Mouse (Mus musculus): ENCODE data around the gene Dbn1.

- TF ChIP-seq SIN3A (IDR thresholded peaks at IDR 0.05; ENCODE audit: low read length) (no peak), MYC (IDR thresholded peaks at IDR 0.05; ENCODE audit: low read depth, low read length) (0 out of 2 replicates have a peak, but pooled peaks have one; percentile 9), POLR2A (IDR thresholded peaks at IDR 0.05; ENCODE audit: low read depth, low read length) (peak; percentile 62), MEF2A (IDR thresholded peaks at IDR 0.05; ENCODE audit: borderline replicate concordance, low read depth, low read length) (no peak), CTCF (conservative IDR thresholded peaks at IDR 0.05 in 1 of 2, IDR thresholded peaks at IDR 0.05 in 1 of 2; ENCODE audit: low read depth in 2 of 2, low read length in 2 of 2) (no peak), TCF12 (IDR thresholded peaks at IDR 0.05; ENCODE audit: low read depth, low read length) (peak; percentile 60; the same call in 1 of the 2 replicates), ZMIZ1 (IDR thresholded peaks at IDR 0.05; ENCODE audit: low read depth, low read length) (no peak)
Measured at GRCm38 (mm10) chr13:55447543-55447943, 40.4 kb downstream of the Dbn1 start.
